Mouse (Mus musculus) forebrain, embryonic 14.5 days (tissue): ENCODE data around the gene 4930402H24Rik. TPM values are rescaled to one million over a fixed set of nuclear protein-coding genes. Genes with fewer than 3 reads are reported as not detected.

Experiments
- ATAC-seq: fragments of 200-750 bp; cut with Nextera tagmentation; 2 replicates; pipeline ENCODE4 v1.8.0; 2017; ENCODE audit warnings: mild to moderate bottlenecking, moderate library complexity
- DNase-seq: peaks from one replicate; pipeline ENCODE4 v3.0.0-alpha.2; 2015; ENCODE audit warnings: low spot score
- H3K27ac ChIP-seq: fragments of 300-500 bp; sonication (generic); 2 replicates; pipeline ENCODE4 v1.5.1; 2014; ENCODE audit warnings: low read depth, mild to moderate bottlenecking, control low read depth, low read length, moderate library complexity
- H3K27me3 ChIP-seq: fragments of 300-500 bp; sonication (generic); replicated peaks from 2 replicates; pipeline ENCODE4 v1.6.1; 2014; ENCODE audit warnings: low read length, control low read depth, mixed read lengths; ENCODE audit not compliant: control insufficient read depth, insufficient read depth
- H3K36me3 ChIP-seq: fragments of 300-500 bp; sonication (generic); 2 replicates; pipeline ENCODE4 v1.6.1; 2014; ENCODE audit warnings: low read length, control low read depth; ENCODE audit not compliant: control insufficient read depth, insufficient read depth
- H3K4me1 ChIP-seq: fragments of 300-500 bp; sonication (generic); 2 replicates; pipeline ENCODE4 v1.6.1; 2014; ENCODE audit warnings: antibody characterized with exemption, low read length, control low read depth; ENCODE audit not compliant: control insufficient read depth, insufficient read depth
- H3K4me2 ChIP-seq: fragments of 300-500 bp; sonication (generic); 2 replicates; pipeline ENCODE4 v1.6.1; 2014; ENCODE audit warnings: mild to moderate bottlenecking, control low read depth, low read length
- H3K4me3 ChIP-seq: fragments of 300-500 bp; sonication (generic); 2 replicates; pipeline ENCODE4 v1.5.1; 2014; ENCODE audit warnings: low read depth, low read length, control low read depth
- H3K9ac ChIP-seq: fragments of 300-500 bp; sonication (generic); 2 replicates; pipeline ENCODE4 v1.6.1; 2014; ENCODE audit warnings: mild to moderate bottlenecking, low read length, control low read depth, moderate library complexity
- H3K9me3 ChIP-seq: fragments of 300-500 bp; sonication (generic); replicated peaks from 2 replicates; pipeline ENCODE4 v1.6.1; 2016; ENCODE audit warnings: low read length, control low read depth, mixed read lengths; ENCODE audit not compliant: control insufficient read depth
- WGBS: fragments of 180-500 bp; shearing (Covaris S2); extraction: QIAGEN DNeasy Blood & Tissue Kit; methylation state at CpG from one replicate; pipeline ENCODE4 v1.1.7; 2014; 5-methylcytosine and 5-hydroxymethylcytosine counted together
- polyA plus RNA-seq: library from polyadenylated mRNA; unstranded; fragments of >200 nt; fragmentation: Nextera tagmentation; extraction: Ambion mirVana; gene quantifications from 2 replicates; pipeline ENCODE4 v1.2.1, GENCODE M21; 2014

Gene 4930402H24Rik
- polyA plus RNA-seq, 1 experiment from 2014 or later, result 55.1 TPM

DNA sequence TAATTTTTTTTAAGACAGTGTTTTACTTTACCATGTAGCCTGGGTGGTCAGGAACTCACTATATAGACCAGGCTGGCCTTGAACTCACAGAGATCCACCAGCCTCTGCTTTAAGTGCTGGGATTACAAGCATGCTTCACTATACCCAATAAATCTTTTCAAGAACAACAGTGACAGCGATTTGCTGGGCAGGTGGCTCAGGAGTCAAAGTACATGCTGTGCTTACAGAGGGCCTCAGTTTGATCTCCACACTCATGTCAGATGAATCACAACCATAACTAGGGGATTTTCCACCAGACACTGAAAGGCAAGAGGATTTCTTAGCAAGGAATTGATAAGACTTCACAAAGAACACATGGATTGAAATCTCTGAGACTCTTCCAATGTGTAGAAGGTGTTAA lies 126.3 kb downstream of the 4930402H24Rik start:
- ATAC-seq, result no peak
- no peak overlapping the region for H3K9ac ChIP-seq
- H3K27me3 ChIP-seq, result no peaks in the 10 kb centered on the region
- peaks cover 92% of the 10 kb centered on the region for H3K36me3 ChIP-seq
- H3K27ac ChIP-seq, result no peak overlapping the region
- 76% methylated on average over 1 of the region's 1 CpGs for WGBS
- H3K4me1 ChIP-seq, result no peaks in the 10 kb centered on the region
- H3K9me3 ChIP-seq, result no peaks in the 10 kb centered on the region
- no peak for DNase-seq
- H3K4me3 ChIP-seq, result no peak overlapping the region
- H3K4me2 ChIP-seq, result no peak overlapping the region

DNA sequence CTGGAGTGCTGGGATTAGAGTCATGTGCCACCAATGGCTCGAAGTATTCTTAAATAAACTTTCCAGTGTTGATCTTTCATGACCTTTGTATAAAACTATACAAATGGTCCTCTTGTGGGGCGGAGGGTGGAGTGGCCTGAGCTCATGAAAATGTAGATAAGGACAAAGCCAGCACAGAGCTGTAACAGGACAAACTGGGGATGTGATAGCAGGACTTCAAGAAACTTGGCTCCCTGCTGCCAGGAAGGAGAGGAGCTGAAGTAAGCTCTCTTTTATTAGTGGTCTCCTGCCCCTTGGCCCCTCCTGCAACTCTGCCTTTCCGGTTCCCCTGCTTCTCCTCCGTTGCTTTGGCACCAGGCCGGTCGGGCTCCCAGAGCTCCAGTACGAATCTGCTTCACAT lies 129.6 kb downstream of the 4930402H24Rik start:
- Histone ChIP-seq H3K9me3 (no peaks in the 10 kb centered on the region), H3K4me1 (no peaks in the 10 kb centered on the region), H3K9ac (no peak overlapping the region), H3K27ac (no peak overlapping the region), H3K4me3 (no peak overlapping the region), H3K4me2 (no peak overlapping the region), H3K36me3 (peaks cover 94% of the 10 kb centered on the region), H3K27me3 (no peaks in the 10 kb centered on the region)
- no peak for DNase-seq
- 89% methylated on average over 7 of the region's 7 CpGs for WGBS
- ATAC-seq, result no peak

- WGBS, result 74% methylated on average over 2 of the region's 2 CpGs
- Histone ChIP-seq H3K4me2 (no peak overlapping the region), H3K4me3 (no peak overlapping the region), H3K9ac (no peak overlapping the region), H3K27me3 (no peaks in the 10 kb centered on the region), H3K36me3 (peaks cover 95% of the 10 kb centered on the region), H3K27ac (no peak overlapping the region), H3K9me3 (no peaks in the 10 kb centered on the region), H3K4me1 (no peaks in the 10 kb centered on the region)
- DNase-seq (peak; percentile 15), ATAC-seq (no peak)
These were observed 138.7 kb downstream of the 4930402H24Rik start for GRCm38 (mm10) chr2:130767483-130767882.

- peaks cover 89% of the 10 kb centered on the region for H3K36me3 ChIP-seq
- H3K4me2 ChIP-seq, result no peak overlapping the region
- H3K27me3 ChIP-seq, result no peaks in the 10 kb centered on the region
- H3K4me3 ChIP-seq, result no peak overlapping the region
- no peak for ATAC-seq
- DNase-seq, result no peak
- H3K9ac ChIP-seq, result no peak overlapping the region
- H3K9me3 ChIP-seq, result no peaks in the 10 kb centered on the region
- no peaks in the 10 kb centered on the region for H3K4me1 ChIP-seq
- H3K27ac ChIP-seq, result no peak overlapping the region
- WGBS, result 92% methylated on average over 3 of the region's 3 CpGs
These were observed 140.8 kb downstream of the 4930402H24Rik start for GRCm38 (mm10) chr2:130765396-130765795.

DNA sequence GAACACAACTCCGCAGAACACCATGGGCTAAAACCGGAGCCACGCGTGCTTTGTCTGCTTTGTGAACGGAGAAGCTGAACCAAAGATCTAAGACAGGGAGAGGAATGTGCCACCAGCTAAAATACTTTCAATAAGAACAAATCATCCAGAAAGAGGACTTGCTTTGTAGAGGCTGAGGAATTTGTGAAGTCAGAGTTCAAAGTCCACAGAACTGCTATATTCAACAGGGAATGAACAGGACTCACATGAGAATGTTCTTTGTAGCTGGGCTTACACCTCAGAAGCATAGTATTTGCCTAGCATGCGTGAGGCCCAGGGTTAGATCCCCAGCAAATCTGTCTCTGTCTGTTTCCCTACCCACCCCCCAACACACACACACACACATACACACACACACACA lies 145.3 kb downstream of the 4930402H24Rik start:
- Histone ChIP-seq H3K27me3 (no peaks in the 10 kb centered on the region), H3K4me2 (no peak overlapping the region), H3K27ac (no peak overlapping the region), H3K36me3 (peaks cover 65% of the 10 kb centered on the region), H3K9me3 (no peaks in the 10 kb centered on the region), H3K9ac (no peak overlapping the region), H3K4me3 (no peak overlapping the region), H3K4me1 (no peaks in the 10 kb centered on the region)
- DNase-seq (no peak), ATAC-seq (no peak)
- 79% methylated on average over 6 of the region's 6 CpGs for WGBS

DNA sequence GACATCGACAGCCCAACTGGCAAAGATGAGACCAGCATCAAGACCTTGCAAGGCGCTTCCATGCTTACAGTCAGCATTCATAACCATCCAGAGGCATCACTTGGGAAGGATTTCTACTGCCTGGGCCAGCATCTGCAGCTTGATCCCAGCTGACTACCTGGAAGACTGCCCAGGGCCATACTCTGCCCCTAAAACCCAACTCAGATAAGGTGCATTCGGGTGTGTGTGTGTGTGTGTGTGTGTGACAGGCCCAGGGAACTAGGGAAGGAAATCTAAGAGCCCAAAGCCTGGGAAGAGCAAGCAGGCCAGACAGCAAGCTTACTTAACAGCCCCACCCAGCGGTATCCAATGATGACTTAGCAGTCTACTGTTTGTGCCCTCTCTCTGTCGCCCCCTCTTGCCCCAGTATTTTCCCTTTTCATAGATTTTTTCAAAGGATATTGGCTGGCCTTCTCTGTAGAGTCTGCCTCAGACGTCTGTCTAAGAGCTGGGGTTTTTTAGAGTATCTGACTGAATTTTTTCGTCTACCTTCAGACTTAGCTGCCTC lies 151.1 kb downstream of the 4930402H24Rik start:
- Histone ChIP-seq H3K4me3 (no peak overlapping the region), H3K27me3 (no peaks in the 10 kb centered on the region), H3K9ac (no peak overlapping the region), H3K4me1 (0 out of 2 replicates have a peak, but pooled peaks cover 4% of the 10 kb centered on the region), H3K9me3 (no peaks in the 10 kb centered on the region), H3K27ac (no peak overlapping the region), H3K36me3 (peaks cover 14% of the 10 kb centered on the region), H3K4me2 (no peak overlapping the region)
- DNase-seq (no peak), ATAC-seq (no peak)
- WGBS, result 56% methylated on average over 7 of the region's 7 CpGs

GRCm38 (mm10) chr2:130754596-130754995 lies 151.6 kb downstream of the 4930402H24Rik start:
- Histone ChIP-seq H3K9ac (no peak overlapping the region), H3K4me2 (no peak overlapping the region), H3K9me3 (no peaks in the 10 kb centered on the region), H3K4me1 (0 out of 2 replicates have a peak, but pooled peaks cover 4% of the 10 kb centered on the region), H3K4me3 (no peak overlapping the region), H3K27ac (no peak overlapping the region), H3K27me3 (no peaks in the 10 kb centered on the region), H3K36me3 (peaks cover 13% of the 10 kb centered on the region)
- ATAC-seq, result no peak
- WGBS, result 86% methylated on average over 3 of the region's 3 CpGs
- DNase-seq, result no peak

GRCm38 (mm10) chr2:130750449-130750848 lies 155.8 kb downstream of the 4930402H24Rik start:
- no peak for ATAC-seq
- no peaks in the 10 kb centered on the region for H3K9me3 ChIP-seq
- H3K36me3 ChIP-seq, result peaks cover 36% of the 10 kb centered on the region
- H3K9ac ChIP-seq, result no peak overlapping the region
- H3K27me3 ChIP-seq, result no peaks in the 10 kb centered on the region
- DNase-seq, result no peak
- no peak overlapping the region for H3K4me3 ChIP-seq
- H3K27ac ChIP-seq, result no peak overlapping the region
- WGBS, result 54% methylated on average over 8 of the region's 8 CpGs
- H3K4me1 ChIP-seq, result 0 out of 2 replicates have a peak, but pooled peaks cover 4% of the 10 kb centered on the region
- H3K4me2 ChIP-seq, result no peak overlapping the region

DNA sequence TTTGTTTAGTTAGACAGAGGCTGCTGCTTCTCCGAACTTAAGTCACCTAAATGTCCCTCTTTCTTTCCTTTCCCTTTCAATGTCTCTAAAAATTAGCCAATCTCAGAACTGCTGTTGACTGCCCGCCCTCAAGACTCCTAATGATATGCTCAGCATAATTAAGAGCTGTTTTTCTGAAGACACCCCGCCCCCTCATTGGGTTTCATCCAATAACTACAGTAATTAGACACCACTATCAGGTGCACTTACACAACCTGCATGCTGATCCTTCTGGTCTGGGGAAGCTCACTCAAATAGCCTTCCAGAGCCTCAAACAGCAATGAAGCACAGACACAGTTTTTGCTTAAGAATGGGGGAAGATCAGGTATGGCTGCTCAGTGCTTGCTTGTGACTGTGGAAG lies 156.5 kb downstream of the 4930402H24Rik start:
- no peaks in the 10 kb centered on the region for H3K27me3 ChIP-seq
- H3K4me1 ChIP-seq, result 0 out of 2 replicates have a peak, but pooled peaks cover 4% of the 10 kb centered on the region
- ATAC-seq, result no peak
- DNase-seq, result peak; percentile 42
- H3K9me3 ChIP-seq, result no peaks in the 10 kb centered on the region
- WGBS, result 37% methylated on average over 3 of the region's 3 CpGs
- no peak overlapping the region for H3K4me2 ChIP-seq
- H3K9ac ChIP-seq, result no peak overlapping the region
- H3K4me3 ChIP-seq, result no peak overlapping the region
- H3K36me3 ChIP-seq, result peaks cover 44% of the 10 kb centered on the region
- no peak overlapping the region for H3K27ac ChIP-seq
